Mouse (Mus musculus) lung, embryonic 16.5 days (tissue): Measurements from ENCODE around the gene Tifa. TPM values are rescaled to one million over a fixed set of nuclear protein-coding genes. Genes with fewer than 3 reads are reported as not detected.

ENCODE experiments used
- ATAC-seq: fragments of 200-750 bp; cut with Nextera tagmentation; 2 replicates; pipeline ENCODE4 v1.8.0; 2017; ENCODE audit warnings: low read depth, mild to moderate bottlenecking, moderate library complexity
- H3K27ac ChIP-seq: fragments of 300-500 bp; sonication (generic); 2 replicates; pipeline ENCODE4 v1.5.1; 2014; ENCODE audit warnings: mild to moderate bottlenecking, control low read depth, low read length
- H3K27me3 ChIP-seq: fragments of 300-500 bp; sonication (generic); 2 replicates; pipeline ENCODE4 v1.6.1; 2014; ENCODE audit warnings: low read depth, low read length, mixed read lengths; ENCODE audit not compliant: control insufficient read depth, insufficient read depth
- H3K36me3 ChIP-seq: fragments of 300-500 bp; sonication (generic); 2 replicates; pipeline ENCODE4 v1.6.1; 2014; ENCODE audit warnings: low read length; ENCODE audit not compliant: control insufficient read depth, insufficient read depth
- H3K4me1 ChIP-seq: fragments of 300-500 bp; sonication (generic); replicated peaks from 2 replicates; pipeline ENCODE4 v1.6.1; 2014; ENCODE audit warnings: low read length, mixed read lengths; ENCODE audit not compliant: control insufficient read depth, insufficient read depth
- H3K4me2 ChIP-seq: fragments of 300-500 bp; sonication (generic); 2 replicates; pipeline ENCODE4 v1.6.1; 2014; ENCODE audit warnings: low read depth, low read length, control low read depth
- H3K4me3 ChIP-seq: fragments of 300-500 bp; sonication (generic); 2 replicates; pipeline ENCODE4 v1.5.1; 2014; ENCODE audit warnings: mild to moderate bottlenecking, low read length, control low read depth
- H3K9ac ChIP-seq: fragments of 300-500 bp; sonication (generic); 2 replicates; pipeline ENCODE4 v1.6.1; 2014; ENCODE audit warnings: low read length, control low read depth
- H3K9me3 ChIP-seq: fragments of 300-500 bp; sonication (generic); 2 replicates; pipeline ENCODE4 v1.6.1; 2016; ENCODE audit warnings: low read length; ENCODE audit not compliant: control insufficient read depth
- WGBS: fragments of 180-500 bp; shearing (Covaris S2); extraction: QIAGEN DNeasy Blood & Tissue Kit; methylation state at CpG from one replicate; pipeline ENCODE4 v1.1.7; 2014; 5-methylcytosine and 5-hydroxymethylcytosine counted together
- polyA plus RNA-seq: library from polyadenylated mRNA; unstranded; fragments of >200 nt; fragmentation: Nextera tagmentation; extraction: Ambion mirVana; gene quantifications from 2 replicates; pipeline ENCODE4 v1.2.1, GENCODE M21; 2015

The Tifa gene
- polyA plus RNA-seq, 1 experiment from 2014 or later = 6.3 TPM

- peaks cover 16% of the 10 kb centered on the region for H3K36me3 ChIP-seq
- no peaks in the 10 kb centered on the region for H3K27me3 ChIP-seq
- ATAC-seq = no peak
- no peaks in the 10 kb centered on the region for H3K9me3 ChIP-seq
- no peak overlapping the region for H3K4me2 ChIP-seq
- 81% methylated on average over 5 of the region's 5 CpGs for WGBS
- no peaks in the 10 kb centered on the region for H3K4me1 ChIP-seq
- no peak overlapping the region for H3K27ac ChIP-seq
- H3K9ac ChIP-seq = no peak overlapping the region
- H3K4me3 ChIP-seq = no peak overlapping the region
Observed at GRCm38 (mm10) chr3:127807846-127808245, 18.2 kb downstream of the Tifa start.

DNA sequence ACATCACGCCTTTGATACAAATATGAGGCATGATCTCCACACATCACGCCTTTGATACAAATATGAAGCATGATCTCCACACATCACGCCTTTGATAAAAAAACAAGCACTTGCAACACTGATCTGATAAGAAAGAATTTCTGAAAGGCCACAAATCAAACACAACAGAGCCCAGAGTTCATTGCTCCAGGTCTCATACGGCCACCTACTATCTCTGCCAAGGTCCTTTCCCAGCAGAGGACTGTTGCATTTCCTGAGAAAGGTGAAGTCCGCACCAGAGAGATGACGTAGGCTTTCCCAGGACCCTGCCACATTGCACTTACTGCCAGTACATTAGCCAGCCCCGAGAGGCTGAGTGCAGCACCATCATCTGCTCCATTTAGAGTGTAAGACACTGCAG lies 19.5 kb downstream of the Tifa start:
- Histone ChIP-seq H3K4me1 (no peaks in the 10 kb centered on the region), H3K27ac (no peak overlapping the region), H3K27me3 (no peaks in the 10 kb centered on the region), H3K4me2 (no peak overlapping the region), H3K9me3 (no peaks in the 10 kb centered on the region), H3K9ac (no peak overlapping the region), H3K4me3 (no peak overlapping the region), H3K36me3 (peaks cover 23% of the 10 kb centered on the region)
- ATAC-seq = no peak
- 86% methylated on average over 7 of the region's 7 CpGs for WGBS

GRCm38 (mm10) chr3:127817120-127817683 lies 27.6 kb downstream of the Tifa start:
- Histone ChIP-seq H3K9me3 (no peaks in the 10 kb centered on the region), H3K36me3 (peaks cover 21% of the 10 kb centered on the region; the same call in 1 of the 2 replicates), H3K27ac (no peak overlapping the region), H3K4me1 (no peaks in the 10 kb centered on the region), H3K27me3 (no peaks in the 10 kb centered on the region), H3K4me2 (no peak overlapping the region), H3K9ac (no peak overlapping the region), H3K4me3 (no peak overlapping the region)
- no peak for ATAC-seq
- WGBS = 61% methylated on average over 7 of the region's 7 CpGs

DNA sequence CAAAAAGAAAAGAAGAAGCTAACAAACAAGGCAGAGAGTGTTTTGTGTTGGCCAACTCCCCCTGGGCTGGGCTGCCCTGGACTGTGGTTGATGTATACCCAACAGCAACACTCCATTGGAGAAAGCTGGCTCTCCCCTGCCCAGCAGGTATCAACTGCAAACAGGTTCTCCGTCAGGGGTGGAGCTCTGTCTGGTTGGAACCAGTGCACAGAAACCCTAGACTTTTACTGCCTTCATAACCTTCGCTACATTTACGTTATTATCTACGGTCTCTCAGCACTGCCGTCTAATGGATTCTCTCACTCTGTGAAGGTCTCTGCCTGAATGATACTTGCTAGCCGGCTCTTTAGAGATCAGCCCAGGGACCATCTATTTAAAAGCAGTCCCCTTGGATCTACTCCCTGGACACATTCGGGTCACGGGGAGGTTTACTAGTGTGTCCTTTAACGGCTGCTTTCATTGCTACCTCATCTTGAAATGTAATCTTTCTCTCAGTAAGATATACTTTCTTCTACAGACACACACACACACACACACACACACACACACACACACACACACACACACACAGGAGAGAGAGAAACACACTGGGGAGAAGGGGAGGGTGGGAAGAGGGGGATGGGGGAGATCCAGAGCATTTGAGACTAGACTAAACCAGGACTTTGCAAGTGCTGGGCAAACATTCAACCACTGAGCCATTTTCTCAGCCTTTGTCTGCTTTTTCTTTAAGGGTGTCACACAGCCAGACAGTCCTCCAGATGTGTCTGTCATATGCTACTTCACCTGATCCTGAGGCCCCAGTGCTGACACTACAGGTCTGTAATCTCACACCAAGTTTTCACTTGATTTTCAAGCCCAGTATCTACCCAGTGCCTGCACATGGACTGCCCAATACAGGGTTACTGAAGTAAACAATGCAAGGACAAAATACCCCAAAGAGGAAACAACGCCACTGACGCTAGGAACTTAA lies 29.4 kb downstream of the Tifa start:
- ATAC-seq = no peak
- H3K4me2 ChIP-seq = no peak overlapping the region
- WGBS = 57% methylated on average over 11 of the region's 11 CpGs
- no peaks in the 10 kb centered on the region for H3K4me1 ChIP-seq
- no peak overlapping the region for H3K4me3 ChIP-seq
- no peak overlapping the region for H3K9ac ChIP-seq
- no peak overlapping the region for H3K27ac ChIP-seq
- H3K27me3 ChIP-seq = no peaks in the 10 kb centered on the region
- no peaks in the 10 kb centered on the region for H3K9me3 ChIP-seq
- H3K36me3 ChIP-seq = peaks cover 12% of the 10 kb centered on the region; the same call in 1 of the 2 replicates

DNA sequence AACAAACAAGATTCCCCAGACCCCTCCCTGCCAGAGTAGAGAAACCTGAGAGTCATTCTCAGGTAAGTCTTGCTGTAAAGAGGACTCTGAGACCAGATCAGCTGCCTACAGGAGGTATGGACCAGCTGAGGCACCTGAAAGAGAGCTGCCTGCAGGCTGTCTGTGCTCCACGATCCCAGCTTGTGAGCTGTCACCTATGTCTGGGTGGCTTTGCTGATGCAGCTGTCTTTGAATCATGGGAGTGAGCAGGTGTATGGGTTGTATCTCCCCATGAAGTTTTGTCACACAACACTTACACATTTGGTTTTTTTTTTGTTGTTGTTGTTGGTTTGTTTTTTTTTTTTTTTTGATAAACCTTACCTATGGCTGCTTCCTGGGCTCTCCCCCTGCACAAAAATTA lies 30.8 kb downstream of the Tifa start:
- Histone ChIP-seq H3K4me2 (no peak overlapping the region), H3K27me3 (no peaks in the 10 kb centered on the region), H3K9ac (no peak overlapping the region), H3K4me1 (no peaks in the 10 kb centered on the region), H3K4me3 (no peak overlapping the region), H3K27ac (no peak overlapping the region), H3K9me3 (no peaks in the 10 kb centered on the region), H3K36me3 (peaks cover 12% of the 10 kb centered on the region; the same call in 1 of the 2 replicates)
- no peak for ATAC-seq
- WGBS = 58% methylated on average over 1 of the region's 1 CpGs

DNA sequence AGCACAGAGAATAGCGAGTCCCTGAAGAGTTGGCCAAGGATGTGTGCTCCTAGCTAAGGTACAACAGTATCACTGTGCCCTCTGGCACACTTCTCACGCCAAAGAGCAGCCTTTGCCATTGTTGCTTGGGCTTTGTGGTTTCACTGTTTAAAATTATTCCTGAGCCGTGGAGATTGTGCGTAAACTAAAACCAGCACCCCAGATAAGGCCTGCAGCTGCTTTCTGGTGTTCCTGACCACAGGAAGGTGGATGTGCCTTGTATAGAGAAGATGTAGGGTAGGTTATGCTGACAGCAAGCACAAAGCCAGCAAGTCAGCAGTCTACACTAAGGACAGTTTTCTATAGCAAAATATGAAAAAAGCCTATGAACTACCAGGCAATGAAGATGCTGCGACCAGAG lies 31.6 kb downstream of the Tifa start:
- H3K36me3 ChIP-seq = peaks cover 12% of the 10 kb centered on the region; the same call in 1 of the 2 replicates
- no peak for ATAC-seq
- 68% methylated on average over 5 of the region's 5 CpGs for WGBS
- no peak overlapping the region for H3K4me2 ChIP-seq
- H3K4me1 ChIP-seq = peaks cover under 1% of the 10 kb centered on the region; the same call in 1 of the 2 replicates
- no peaks in the 10 kb centered on the region for H3K27me3 ChIP-seq
- H3K9ac ChIP-seq = no peak overlapping the region
- no peak overlapping the region for H3K27ac ChIP-seq
- H3K4me3 ChIP-seq = no peak overlapping the region
- H3K9me3 ChIP-seq = no peaks in the 10 kb centered on the region

- WGBS = 78% methylated on average over 17 of the region's 17 CpGs
- H3K9ac ChIP-seq = no peak overlapping the region
- H3K4me2 ChIP-seq = no peak overlapping the region
Observed at GRCm38 (mm10) chr3:127823886-127824863, 34.6 kb downstream of the Tifa start.

GRCm38 (mm10) chr3:127826503-127826902 lies 36.9 kb downstream of the Tifa start:
- WGBS = 78% methylated on average over 7 of the region's 7 CpGs

More at GRCm38 (mm10) chr3:127823886-127824863, 34.6 kb downstream of the Tifa start:
- Histone ChIP-seq H3K27ac (no peak overlapping the region), H3K36me3 (peaks cover 12% of the 10 kb centered on the region; the same call in 1 of the 2 replicates), H3K4me1 (peaks cover 5% of the 10 kb centered on the region), H3K9me3 (no peaks in the 10 kb centered on the region), H3K27me3 (no peaks in the 10 kb centered on the region), H3K4me3 (no peak overlapping the region)
- ATAC-seq = no peak

More at GRCm38 (mm10) chr3:127826503-127826902, 36.9 kb downstream of the Tifa start:
- H3K9me3 ChIP-seq = no peaks in the 10 kb centered on the region
- peak overlapping the region; percentile 28; the same call in 1 of the 2 replicates for H3K27ac ChIP-seq
- H3K9ac ChIP-seq = no peak overlapping the region
- peaks cover 5% of the 10 kb centered on the region for H3K4me1 ChIP-seq
- peak; percentile 13; the same call in 1 of the 2 replicates for ATAC-seq
- H3K4me3 ChIP-seq = no peak overlapping the region
- peaks cover 2% of the 10 kb centered on the region; the same call in 1 of the 2 replicates for H3K36me3 ChIP-seq
- H3K27me3 ChIP-seq = no peaks in the 10 kb centered on the region
- H3K4me2 ChIP-seq = no peak overlapping the region
